Comparison of ENCODE assay signal across 8 mouse cellular contexts in the genomic region with DNA sequence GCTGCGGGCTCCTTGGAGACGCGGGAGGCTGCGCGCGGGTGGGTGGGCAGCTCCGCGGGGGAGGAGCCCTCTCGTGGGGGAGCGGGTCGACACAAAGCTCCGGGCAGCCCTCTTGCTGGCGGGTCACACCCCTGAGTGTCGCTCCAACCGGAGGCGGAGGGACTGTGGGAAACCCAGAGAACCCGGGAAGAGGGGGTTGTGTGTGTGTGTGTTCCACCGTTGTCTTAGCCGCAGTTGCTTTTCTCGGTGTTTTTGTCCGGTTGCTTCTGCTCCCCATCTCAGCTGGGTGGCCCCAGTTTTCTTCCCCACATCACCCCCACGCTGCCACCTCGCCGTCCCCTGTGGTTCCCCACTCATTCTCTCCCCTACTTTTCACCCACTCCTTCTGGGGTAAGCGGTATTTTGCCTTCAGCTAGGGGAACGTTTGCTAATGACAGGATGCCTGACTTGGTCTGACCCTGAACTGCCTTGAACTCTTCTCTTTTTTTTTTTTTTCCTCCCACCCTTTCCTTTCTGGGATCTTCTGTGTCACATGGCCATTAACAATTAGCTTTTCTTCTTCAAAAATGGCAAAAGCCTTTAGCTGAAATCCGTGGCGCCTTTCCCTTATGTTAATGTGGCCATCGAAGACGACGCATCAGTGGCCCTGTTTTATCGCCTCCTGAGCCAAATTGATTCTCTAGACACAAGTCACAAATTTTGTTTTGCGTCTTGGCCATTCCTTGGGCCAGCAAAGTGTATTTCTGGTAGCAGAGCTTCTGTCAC. TPM values are rescaled to one million over a fixed set of nuclear protein-coding genes. Genes with fewer than 3 reads are reported as not detected.
A peak's percentile ranks its signal among the peaks of the same experiment; 100 is the strongest.
DNase-seq lines count a peak whose midpoint lies in the region; ATAC-seq and TF ChIP-seq lines count a peak whose summit lies in the region.

No protein-coding gene starts in this region.

- no peak for TF ChIP-seq POLR2A in small intestine, adult 2 months (IDR thresholded peaks at IDR 0.05; ENCODE audit: low read depth, low read length)

- H3K27me3 ChIP-seq in forebrain, embryonic 15.5 days: no peaks in the 10 kb centered on the region
- no peaks in the 10 kb centered on the region for H3K27me3 ChIP-seq in hindbrain, embryonic 12.5 days
- H3K27me3 ChIP-seq in small intestine, adult 2 months (ENCODE audit: control insufficient read depth, insufficient read depth, low read length): no peaks in the 10 kb centered on the region

- no peak for TF ChIP-seq CTCF in small intestine, adult 2 months (IDR thresholded peaks at IDR 0.05; ENCODE audit: extremely low read depth, insufficient read length, insufficient replicate concordance, low read depth, low read length)

- WGBS in forebrain, embryonic 15.5 days: under 1% methylated on average over 31 of the region's 33 CpGs
- under 1% methylated on average over 31 of the region's 33 CpGs for WGBS in hindbrain, embryonic 12.5 days
- 3% methylated on average over 33 of the region's 33 CpGs for WGBS in small intestine, adult 2 months

- peak; percentile 46 for ATAC-seq in forebrain, embryonic 15.5 days (replicated peaks)
- ATAC-seq in hindbrain, embryonic 12.5 days (ENCODE audit: low FRiP score): peak; percentile 56
- peak; percentile 15 for ATAC-seq in megakaryocyte, adult 5-6 weeks (ENCODE audit: poor library complexity, severe bottlenecking)

- H3K9me3 ChIP-seq in forebrain, embryonic 15.5 days: no peaks in the 10 kb centered on the region
- H3K9me3 ChIP-seq in hindbrain, embryonic 12.5 days (replicated peaks): no peaks in the 10 kb centered on the region

- H3K4me2 ChIP-seq in forebrain, embryonic 15.5 days (replicated peaks): peak overlapping the region; percentile 73
- H3K4me2 ChIP-seq in hindbrain, embryonic 12.5 days (replicated peaks): peak overlapping the region; percentile 65

- H3K27ac ChIP-seq in brown adipose tissue, adult 24 weeks (replicated peaks; ENCODE audit: low read depth, low read length): peak overlapping the region; percentile 99
- H3K27ac ChIP-seq in forebrain, embryonic 15.5 days (replicated peaks): peak overlapping the region; percentile 99
- H3K27ac ChIP-seq in hindbrain, embryonic 12.5 days: peak overlapping the region; percentile 99
- H3K27ac ChIP-seq in small intestine, adult 2 months (ENCODE audit: insufficient read depth, low read depth, low read length): peak overlapping the region; percentile 76

- H3K4me3 ChIP-seq in brown adipose tissue, adult 24 weeks (ENCODE audit: insufficient read depth, low read depth, low read length): peak overlapping the region; percentile 89
- peak overlapping the region; percentile 89 for H3K4me3 ChIP-seq in forebrain, embryonic 15.5 days
- H3K4me3 ChIP-seq in hindbrain, embryonic 12.5 days: peak overlapping the region; percentile 97
- H3K4me3 ChIP-seq in small intestine, adult 2 months (ENCODE audit: low read depth, low read length): peak overlapping the region; percentile 96

- DNase-seq in right cerebral cortex, adult 18-20 months: peak; percentile 62
- no peak for DNase-seq in right cerebral cortex, postnatal 10 days (ENCODE audit: low spot score in 2 of 2)
- DNase-seq in left cerebral cortex, adult 18-20 months (ENCODE audit: low spot score in 2 of 2): peak; percentile 40 to 53

- peak overlapping the region; percentile 92 for H3K9ac ChIP-seq in forebrain, embryonic 15.5 days (replicated peaks)
- H3K9ac ChIP-seq in hindbrain, embryonic 12.5 days: peak overlapping the region; percentile 99

- peaks cover 14% of the 10 kb centered on the region for H3K4me1 ChIP-seq in brown adipose tissue, adult 24 weeks (ENCODE audit: control insufficient read depth, insufficient read depth, insufficient read length, low read length)
- peaks cover 40% of the 10 kb centered on the region for H3K4me1 ChIP-seq in forebrain, embryonic 15.5 days
- H3K4me1 ChIP-seq in hindbrain, embryonic 12.5 days: peaks cover 34% of the 10 kb centered on the region
- peaks cover 2% of the 10 kb centered on the region; the same call in 1 of the 2 replicates for H3K4me1 ChIP-seq in small intestine, adult 2 months (ENCODE audit: control insufficient read depth, insufficient read depth, insufficient read length, low read length)

- no peaks in the 10 kb centered on the region for H3K36me3 ChIP-seq in forebrain, embryonic 15.5 days
- H3K36me3 ChIP-seq in hindbrain, embryonic 12.5 days: no peaks in the 10 kb centered on the region
- no peaks in the 10 kb centered on the region for H3K36me3 ChIP-seq in small intestine, adult 2 months (ENCODE audit: control insufficient read depth, insufficient read depth, low read length)

RNA-seq across cellular contexts. Expression of gene Cdk17, which starts 1.0 kb away (rescaled TPM):
- polyA plus RNA-seq in brown adipose tissue, adult 24 weeks (2012; ENCODE audit: insufficient read depth, insufficient read length, missing spikeins): 23.6 and 27.1 TPM in 2 replicates
- 50.2 and 57.3 TPM in 2 replicates for polyA plus RNA-seq in forebrain, embryonic 15.5 days (2015; fragmentation: Nextera tagmentation; extraction: Ambion mirVana)
- 49.7 and 49.8 TPM in 2 replicates for polyA plus RNA-seq in hindbrain, embryonic 12.5 days (2016; fragmentation: Nextera tagmentation; extraction: Ambion mirVana)
- total RNA-seq in left cerebral cortex, adult 18-20 months (2021): 100 to 1,000 TPM; 220 to 224 TPM
- total RNA-seq in megakaryocyte, adult 5-6 weeks (2015): 33.0 and 36.3 TPM in 2 replicates
- total RNA-seq in megakaryocyte, adult 5-6 weeks (2017): 36.5 and 41.5 TPM in 2 replicates
- 4.3 and 5.2 TPM in 2 replicates for polyA plus RNA-seq in small intestine, adult 2 months (2012; rRNA removed)

Comparison
In these comparisons a context has a peak if more than half of its experiments do, and no peak if none do; other contexts are left out.
1. DNase-seq: peak in right cerebral cortex, adult 18-20 months (single experiment) and left cerebral cortex, adult 18-20 months (2 of 2); none in right cerebral cortex, postnatal 10 days (0 of 2).
2. Peak in every context shown above with its lines, with median percentiles within 50 percentile points of each other: H3K27ac ChIP-seq, H3K4me3 ChIP-seq and ATAC-seq.